Mouse (Mus musculus) bone marrow, adult 2 months (tissue): Measurements from ENCODE around the gene 5530401A14Rik.

ENCODE experiments used
- CTCF ChIP-seq: fragments of 200-500 bp; IDR thresholded peaks from 2 replicates; pipeline ENCODE4 v1.5.1; 2011; ENCODE audit warnings: low read length, control low read depth; ENCODE audit not compliant: control insufficient read depth, insufficient read depth
- POLR2A ChIP-seq: fragments of 200-500 bp; IDR thresholded peaks from 2 replicates; pipeline ENCODE4 v1.6.1; 2011; ENCODE audit warnings: low read depth, mild to moderate bottlenecking, control low read depth, low read length, borderline replicate concordance; ENCODE audit not compliant: control insufficient read depth

GRCm38 (mm10) chr11:81845010-81845685 is 15.3 kb upstream of the 5530401A14Rik start:
- TF ChIP-seq CTCF (no peak), POLR2A (no peak)
